Mouse (Mus musculus) heart, postnatal 0 days (tissue): Measurements from ENCODE around the gene Arhgap24.

Experiments used
- CTCF ChIP-seq: IDR thresholded peaks from 2 replicates; pipeline ENCODE4 v1.5.1; 2016; ENCODE audit warnings: antibody characterized with exemption, control low read depth, low read depth
- EP300 ChIP-seq: IDR thresholded peaks from 2 replicates; pipeline ENCODE4 v1.6.1; 2016; ENCODE audit warnings: antibody characterized with exemption, low read depth

DNA sequence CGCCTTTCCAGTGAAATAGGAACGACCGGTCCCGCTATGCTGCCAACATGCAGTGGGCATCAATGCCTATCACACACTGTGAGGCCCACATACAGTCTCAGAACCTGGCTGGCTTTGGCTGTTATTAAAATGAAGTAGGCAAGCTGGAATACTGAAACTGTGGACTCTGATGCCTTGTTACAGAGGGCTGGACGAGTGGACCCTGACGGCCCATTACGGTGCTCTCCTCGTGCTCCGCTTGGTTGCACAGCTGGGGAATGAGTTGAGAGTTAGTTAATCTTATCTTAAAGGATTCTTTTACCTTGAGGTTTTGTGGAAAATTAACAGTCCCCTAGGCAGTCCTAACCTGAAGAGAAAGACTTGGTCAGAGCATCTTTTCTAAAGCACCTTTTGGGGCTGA, 422.3 kb downstream of the Arhgap24 start:
- TF ChIP-seq CTCF (no peak), EP300 (no peak)
